Mouse (Mus musculus) spleen, adult 18-20 months (tissue): ENCODE results near the gene Olfr955.

Experiments
- DNase-seq, 2 experiments: peaks; one replicate each; pipeline ENCODE4 v3.0.0; 2022; ENCODE audit warnings: mixed read lengths in 2 of 2

Gene Olfr955

DNA sequence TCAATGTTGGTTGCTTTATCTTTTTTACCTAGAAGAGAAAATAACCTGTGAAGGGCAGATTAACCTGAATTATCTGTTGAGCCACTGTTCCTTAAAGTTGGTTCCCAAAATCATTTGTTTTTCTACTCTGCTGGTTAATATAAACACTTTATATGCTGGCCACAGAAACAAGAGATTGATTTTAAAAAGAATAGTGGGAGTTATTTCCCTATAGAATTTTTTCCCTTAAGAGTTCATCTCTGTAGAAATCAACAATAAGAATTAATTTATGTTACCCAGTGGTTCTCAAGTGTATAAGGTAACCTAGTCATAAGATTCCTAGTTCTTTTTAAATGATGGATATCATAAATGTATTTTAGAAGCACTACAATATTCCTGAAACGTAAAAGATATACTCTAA is at the start of gene Olfr955:
Gene Olfr955 (minus strand): TSS at position 101 of the 400 bp plus-strand sequence.
- no peak for DNase-seq

DNA sequence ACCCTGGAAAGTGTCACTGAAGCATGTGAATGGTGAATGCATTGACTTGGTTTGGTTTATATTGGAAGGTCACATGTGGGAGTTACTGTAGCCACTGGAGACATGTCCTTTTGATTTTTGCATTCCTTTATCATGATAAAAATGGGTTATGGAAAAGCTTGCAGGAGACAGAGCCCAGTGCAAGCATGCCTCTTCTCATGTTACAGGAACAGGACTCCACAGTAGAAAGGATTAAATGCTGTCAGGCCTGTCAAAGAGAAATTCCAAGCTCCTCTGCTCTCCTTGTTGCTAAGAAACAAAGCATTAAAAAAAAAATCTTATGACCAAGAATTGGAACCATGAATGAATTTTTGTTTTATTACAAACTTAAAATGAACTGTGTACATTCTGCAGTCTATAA is 46.9 kb upstream of the Olfr955 start:
- DNase-seq: no peak

GRCm38 (mm10) chr9:39515531-39515930 is 43.8 kb upstream of the Olfr955 start, which contains the start of gene Olfr957:
Gene Olfr957, minus strand, starts transcription at chr9:39515809.
- no peak for DNase-seq

- DNase-seq: no peak
Observed at GRCm38 (mm10) chr9:39509412-39509811, 37.7 kb upstream of the Olfr955 start.

DNA sequence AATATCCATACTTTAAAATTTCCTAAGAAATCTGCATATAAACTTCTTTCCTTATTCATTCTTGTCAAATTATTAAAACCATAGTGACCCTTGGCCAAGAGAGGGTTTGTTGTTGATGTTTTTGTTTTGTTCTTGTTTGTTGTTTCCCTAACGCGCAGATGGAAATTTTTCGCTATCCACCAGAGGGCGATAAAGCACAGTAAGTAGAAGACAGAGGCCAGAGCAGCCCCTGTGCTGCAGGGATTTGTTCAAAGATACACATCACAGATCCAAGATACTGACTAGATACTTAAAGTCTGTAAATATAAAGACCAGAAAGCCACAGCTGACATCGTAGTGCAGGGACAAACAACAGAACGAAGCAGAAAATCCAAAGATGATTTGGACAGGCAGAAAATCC is 37.3 kb upstream of the Olfr955 start:
- DNase-seq: no peak

DNA sequence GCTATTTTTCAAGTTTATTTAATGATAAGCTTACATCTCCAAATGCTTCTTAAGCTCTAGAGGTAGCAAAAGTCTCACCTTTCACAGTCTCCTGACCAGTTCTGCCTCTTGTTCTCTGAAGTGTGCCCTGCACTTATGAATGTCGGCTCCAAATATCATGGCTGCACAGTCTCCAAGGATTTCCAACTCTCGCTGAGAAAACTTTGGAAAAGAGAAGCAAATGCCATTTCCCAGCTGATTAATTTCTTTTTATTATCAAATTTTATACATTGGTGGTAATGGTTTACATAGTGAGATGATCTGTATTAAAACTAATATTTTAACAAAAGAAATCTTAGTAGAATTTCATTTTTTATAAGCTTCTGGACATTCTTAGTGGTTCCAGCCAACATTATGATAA is 22.2 kb upstream of the Olfr955 start, which contains the start of gene Olfr44:
Gene Olfr44 (minus strand): TSS at position 101 of the 400 bp plus-strand sequence.
- no peak for DNase-seq

GRCm38 (mm10) chr9:39456401-39456800 is 15.3 kb downstream of the Olfr955 start, which contains the start of gene Olfr954:
Gene Olfr954, plus strand, starts transcription at chr9:39456701.
- no peak for DNase-seq

- no peak for DNase-seq
Observed at GRCm38 (mm10) chr9:39427048-39427447, 44.7 kb downstream of the Olfr955 start, which contains the start of gene Olfr952. Gene Olfr952, minus strand, starts transcription at chr9:39427148.
